Comparison of ENCODE assay signal across 8 mouse cellular contexts in genomic region chr13:113515162-113515600, GRCm38 (mm10).
DNase-seq lines count a peak whose midpoint lies in the region.

No protein-coding gene starts in this region.

- peaks cover 10% of the 10 kb centered on the region for H3K4me1 ChIP-seq in limb, embryonic 10.5 days

- peak overlapping the region; percentile 23; the same call in 1 of the 2 replicates for H3K4me3 ChIP-seq in limb, embryonic 10.5 days

- DNase-seq in layer of hippocampus, adult 9-11 months: peak; percentile 67
- DNase-seq in layer of hippocampus, postnatal 36 days: no peak
- peak; percentile 21 for DNase-seq in cerebellum, adult 8-10 months
- DNase-seq in frontal cortex, postnatal 10 days (ENCODE audit: low spot score in 2 of 2): peak; percentile 44 to 45
- peak; percentile 49 for DNase-seq in limb, embryonic 10.5 days (ENCODE audit: low spot score)
- peak; percentile 10 to 32 for DNase-seq in right cerebral cortex, postnatal 36 days (ENCODE audit: low spot score in 2 of 2)
- DNase-seq in urinary bladder, postnatal 25 days (ENCODE audit: low spot score): no peak
- DNase-seq in urinary bladder, postnatal 14 days (ENCODE audit: low spot score): no peak

- H3K36me3 ChIP-seq in limb, embryonic 10.5 days: no peaks in the 10 kb centered on the region

- H3K9me3 ChIP-seq in limb, embryonic 10.5 days (replicated peaks): no peaks in the 10 kb centered on the region

- no peaks in the 10 kb centered on the region for H3K27me3 ChIP-seq in limb, embryonic 10.5 days (ENCODE audit: low read depth, poor library complexity, severe bottlenecking)

- 44% methylated on average over 7 of the region's 7 CpGs for WGBS in limb, embryonic 10.5 days

- peak overlapping the region; percentile 68 for H3K27ac ChIP-seq in limb, embryonic 10.5 days

Comparison
In these comparisons a context has a peak if more than half of its experiments do, and no peak if none do; other contexts are left out.
1. DNase-seq: peak in layer of hippocampus, adult 9-11 months (single experiment), cerebellum, adult 8-10 months (single experiment), frontal cortex, postnatal 10 days (2 of 2), limb, embryonic 10.5 days (single experiment) and right cerebral cortex, postnatal 36 days (2 of 2); none in layer of hippocampus, postnatal 36 days (0 of 2), urinary bladder, postnatal 25 days (single experiment) and urinary bladder, postnatal 14 days (single experiment).